Mouse (Mus musculus): Measurements from ENCODE around the gene Gpr84. TPM values are rescaled to one million over a fixed set of nuclear protein-coding genes. Genes with fewer than 3 reads are reported as not detected.

Gene Gpr84
- polyA plus RNA-seq, 1 experiment, result 0.22 TPM

DNA sequence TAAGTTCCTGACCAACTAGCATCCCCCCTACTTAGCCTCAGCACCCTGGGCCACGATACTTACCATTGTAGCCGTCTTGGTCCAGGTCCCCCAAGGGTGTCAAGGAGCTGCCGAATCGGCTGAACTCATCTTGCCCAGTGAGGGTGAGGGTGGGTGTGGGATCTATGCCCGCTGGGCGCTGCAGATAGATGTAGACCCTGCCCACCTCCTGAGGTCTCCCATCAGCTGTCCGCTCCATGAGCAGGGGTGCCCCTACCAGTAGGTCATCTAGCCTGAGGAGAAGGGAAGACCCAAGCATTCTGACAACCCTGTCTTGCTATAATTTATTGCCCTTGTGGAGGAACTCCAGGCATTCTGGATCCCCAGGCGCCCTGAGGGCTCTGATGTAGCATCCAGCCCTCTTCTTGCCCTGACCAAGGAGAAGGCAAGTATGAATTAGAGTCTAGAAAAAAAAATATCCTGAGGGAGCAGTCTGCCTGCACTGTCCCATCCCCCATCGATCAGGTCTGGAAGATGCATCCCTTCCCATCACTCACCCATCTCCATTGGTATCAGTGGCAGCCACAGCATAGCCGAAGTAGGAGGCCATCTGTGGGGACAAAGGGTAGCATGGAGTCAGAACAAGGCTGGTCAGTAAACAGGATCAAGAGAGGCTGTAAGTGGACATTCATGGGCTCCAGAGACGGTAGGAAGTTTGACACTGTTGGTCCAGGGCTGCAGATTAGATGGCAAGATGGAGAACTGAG is 43.3 kb upstream of the Gpr84 start:
- Histone ChIP-seq H3K4me1 (ENCODE audit: control insufficient read depth, insufficient read depth, low read length) (peaks cover 6% of the 10 kb centered on the region; the same call in 1 of the 2 replicates), H3K4me3 (replicated peaks; ENCODE audit: extremely low read depth, low read depth, low read length) (no peak overlapping the region)
- no peak for DNase-seq
- WGBS, result 91% methylated on average over 11 of the region's 11 CpGs
- TF ChIP-seq CTCF (IDR thresholded peaks at IDR 0.05; ENCODE audit: insufficient read depth, low read length) (no peak), POLR2A (IDR thresholded peaks at IDR 0.05; ENCODE audit: borderline replicate concordance, extremely low read depth, low read depth, low read length) (no peak)

DNA sequence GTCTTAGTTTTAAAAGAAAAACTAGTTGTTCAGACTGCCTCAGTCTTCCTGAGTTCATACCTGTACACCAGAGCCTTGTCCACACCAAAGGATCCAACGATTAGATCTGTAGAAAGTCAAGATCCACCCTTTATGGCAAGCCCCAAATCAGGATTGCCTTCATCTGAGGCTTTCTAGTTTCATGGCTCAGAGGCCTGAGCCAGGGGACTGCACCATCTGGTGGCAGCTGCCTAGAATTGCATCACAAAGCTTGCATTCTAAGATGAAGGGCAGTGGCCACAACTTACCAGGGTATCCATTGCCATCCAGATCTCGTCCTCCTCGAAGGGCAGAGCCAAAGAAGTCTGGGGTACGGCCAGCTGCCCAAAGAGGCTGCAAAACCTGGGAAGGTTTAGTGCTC is 42.4 kb upstream of the Gpr84 start:
- DNase-seq, result peak; percentile 55
- TF ChIP-seq CTCF (IDR thresholded peaks at IDR 0.05; ENCODE audit: insufficient read depth, low read length), result peak; percentile 90
- TF ChIP-seq POLR2A (IDR thresholded peaks at IDR 0.05; ENCODE audit: borderline replicate concordance, extremely low read depth, low read depth, low read length), result no peak
- 34% methylated on average over 4 of the region's 4 CpGs for WGBS
- Histone ChIP-seq H3K4me3 (replicated peaks; ENCODE audit: extremely low read depth, low read depth, low read length) (no peak overlapping the region), H3K4me1 (ENCODE audit: control insufficient read depth, insufficient read depth, low read length) (no peaks in the 10 kb centered on the region; the same call in 1 of the 2 replicates)

- 13% methylated on average over 2 of the region's 2 CpGs for WGBS
- Histone ChIP-seq H3K4me1 (ENCODE audit: control insufficient read depth, insufficient read depth, low read length) (no peaks in the 10 kb centered on the region), H3K4me3 (replicated peaks; ENCODE audit: extremely low read depth, low read depth, low read length) (no peak overlapping the region)
- TF ChIP-seq CTCF (IDR thresholded peaks at IDR 0.05; ENCODE audit: insufficient read depth, low read length) (peak; percentile 74), POLR2A (IDR thresholded peaks at IDR 0.05; ENCODE audit: borderline replicate concordance, extremely low read depth, low read depth, low read length) (no peak)
- DNase-seq, result peak; percentile 43
These were observed 36.9 kb upstream of the Gpr84 start for GRCm38 (mm10) chr15:103347275-103347684.

- 84% methylated on average over 6 of the region's 6 CpGs for WGBS
- H3K4me3 ChIP-seq (replicated peaks; ENCODE audit: extremely low read depth, low read depth, low read length), result no peak overlapping the region
- no peak for TF ChIP-seq CTCF (IDR thresholded peaks at IDR 0.05; ENCODE audit: insufficient read depth, low read length)
- TF ChIP-seq POLR2A (IDR thresholded peaks at IDR 0.05; ENCODE audit: borderline replicate concordance, extremely low read depth, low read depth, low read length), result no peak
- H3K4me1 ChIP-seq (ENCODE audit: control insufficient read depth, insufficient read depth, low read length), result no peaks in the 10 kb centered on the region
- no peak for DNase-seq
These were observed 35.4 kb upstream of the Gpr84 start for GRCm38 (mm10) chr15:103345789-103346188.

- no peak for DNase-seq
- no peak overlapping the region for H3K4me3 ChIP-seq (replicated peaks; ENCODE audit: extremely low read depth, low read depth, low read length)
- no peak for TF ChIP-seq POLR2A (IDR thresholded peaks at IDR 0.05; ENCODE audit: borderline replicate concordance, extremely low read depth, low read depth, low read length)
- no peak for TF ChIP-seq CTCF (IDR thresholded peaks at IDR 0.05; ENCODE audit: insufficient read depth, low read length)
- 0 out of 2 replicates have a peak, but pooled peaks cover 2% of the 10 kb centered on the region for H3K4me1 ChIP-seq (ENCODE audit: control insufficient read depth, insufficient read depth, low read length)
These were observed 33.1 kb upstream of the Gpr84 start for GRCm38 (mm10) chr15:103343556-103343955.

DNA sequence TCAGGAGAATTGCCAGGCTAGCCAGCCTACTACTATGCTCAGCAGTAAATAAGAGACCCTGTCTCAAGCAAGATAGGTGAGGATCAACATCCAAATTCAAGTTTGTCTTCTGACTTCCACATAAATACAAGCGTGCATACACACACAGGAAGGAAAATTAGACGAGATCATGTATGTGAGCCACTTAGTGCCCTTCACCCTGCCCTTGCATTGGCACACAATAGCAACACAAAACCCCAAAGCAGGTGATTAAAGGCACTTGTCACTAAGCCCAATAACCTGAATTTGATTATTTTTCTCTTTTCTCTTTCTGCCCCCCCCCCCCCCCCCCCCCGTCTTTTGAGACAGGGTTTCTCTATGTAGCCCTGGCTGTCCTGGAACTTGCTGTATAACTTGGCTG is 32.6 kb upstream of the Gpr84 start:
- Histone ChIP-seq H3K4me3 (replicated peaks; ENCODE audit: extremely low read depth, low read depth, low read length) (no peak overlapping the region), H3K4me1 (ENCODE audit: control insufficient read depth, insufficient read depth, low read length) (0 out of 2 replicates have a peak, but pooled peaks cover 2% of the 10 kb centered on the region)
- 68% methylated on average over 3 of the region's 3 CpGs for WGBS
- DNase-seq, result no peak
- TF ChIP-seq CTCF (IDR thresholded peaks at IDR 0.05; ENCODE audit: insufficient read depth, low read length) (no peak), POLR2A (IDR thresholded peaks at IDR 0.05; ENCODE audit: borderline replicate concordance, extremely low read depth, low read depth, low read length) (no peak)

GRCm38 (mm10) chr15:103342415-103342814 is 32.0 kb upstream of the Gpr84 start:
- Histone ChIP-seq H3K4me1 (ENCODE audit: control insufficient read depth, insufficient read depth, low read length) (0 out of 2 replicates have a peak, but pooled peaks cover 2% of the 10 kb centered on the region), H3K4me3 (replicated peaks; ENCODE audit: extremely low read depth, low read depth, low read length) (no peak overlapping the region)
- WGBS, result 21% methylated on average over 4 of the region's 4 CpGs
- DNase-seq, result peak; percentile 49
- TF ChIP-seq POLR2A (IDR thresholded peaks at IDR 0.05; ENCODE audit: borderline replicate concordance, extremely low read depth, low read depth, low read length) (no peak), CTCF (IDR thresholded peaks at IDR 0.05; ENCODE audit: insufficient read depth, low read length) (peak; percentile 29; the same call in 1 of the 2 replicates)

DNA sequence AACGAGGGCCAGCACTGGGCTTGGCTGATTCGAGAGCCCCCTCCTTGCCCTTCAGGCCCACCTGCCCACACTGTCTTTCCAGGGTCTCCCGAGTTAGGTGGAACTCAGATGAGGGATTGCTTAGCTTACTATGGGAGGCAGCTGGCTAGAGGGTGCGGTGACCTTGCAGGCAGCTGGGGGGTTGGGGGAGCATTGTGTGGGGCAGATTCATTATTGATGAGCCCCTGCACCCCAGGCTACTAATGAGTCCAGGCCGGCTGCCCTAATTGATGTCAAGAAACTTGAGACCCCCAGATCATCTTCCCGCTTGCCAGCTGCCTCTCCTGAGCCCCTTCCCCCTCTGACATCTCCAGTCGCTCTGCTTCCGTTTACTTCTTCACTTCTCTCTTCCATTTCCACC is 31.1 kb upstream of the Gpr84 start:
- H3K4me1 ChIP-seq (ENCODE audit: control insufficient read depth, insufficient read depth, low read length), result 0 out of 2 replicates have a peak, but pooled peaks cover 2% of the 10 kb centered on the region
- DNase-seq, result no peak
- no peak for TF ChIP-seq POLR2A (IDR thresholded peaks at IDR 0.05; ENCODE audit: borderline replicate concordance, extremely low read depth, low read depth, low read length)
- no peak for TF ChIP-seq CTCF (IDR thresholded peaks at IDR 0.05; ENCODE audit: insufficient read depth, low read length)
- WGBS, result 62% methylated on average over 8 of the region's 8 CpGs
- H3K4me3 ChIP-seq (replicated peaks; ENCODE audit: extremely low read depth, low read depth, low read length), result no peak overlapping the region

GRCm38 (mm10) chr15:103340786-103341185 is 30.4 kb upstream of the Gpr84 start:
- 29% methylated on average over 4 of the region's 4 CpGs for WGBS
- TF ChIP-seq POLR2A (IDR thresholded peaks at IDR 0.05; ENCODE audit: borderline replicate concordance, extremely low read depth, low read depth, low read length) (no peak), CTCF (IDR thresholded peaks at IDR 0.05; ENCODE audit: insufficient read depth, low read length) (no peak)
- DNase-seq, result no peak
- no peak overlapping the region for H3K4me3 ChIP-seq (replicated peaks; ENCODE audit: extremely low read depth, low read depth, low read length)
- H3K4me1 ChIP-seq (ENCODE audit: control insufficient read depth, insufficient read depth, low read length), result 0 out of 2 replicates have a peak, but pooled peaks cover 2% of the 10 kb centered on the region

- WGBS, result 2% methylated on average over 26 of the region's 26 CpGs
- no peak for TF ChIP-seq POLR2A (IDR thresholded peaks at IDR 0.05; ENCODE audit: borderline replicate concordance, extremely low read depth, low read depth, low read length)
- no peak for TF ChIP-seq CTCF (IDR thresholded peaks at IDR 0.05; ENCODE audit: insufficient read depth, low read length)
- DNase-seq, result peak; percentile 43
- Histone ChIP-seq H3K4me3 (replicated peaks; ENCODE audit: extremely low read depth, low read depth, low read length) (peak within 1 kb of the TSS; percentile 56), H3K4me1 (ENCODE audit: control insufficient read depth, insufficient read depth, low read length) (0 out of 2 replicates have a peak, but pooled peaks cover 2% of the 10 kb centered on the region)
These were observed 29.5 kb upstream of the Gpr84 start, which contains the start of gene Zfp385a for GRCm38 (mm10) chr15:103339961-103340337. TSS of gene Zfp385a (minus strand) at chr15:103340093.
